Mouse (Mus musculus) embryonic facial prominence, embryonic 10.5 days (tissue): Measurements from ENCODE around the gene Mrm2. TPM values are rescaled to one million over a fixed set of nuclear protein-coding genes. Genes with fewer than 3 reads are reported as not detected.
"Not testable (repeated sequence)": the region's sequence is repeated elsewhere in the genome, so short reads cannot be mapped to it uniquely, and the experiment has no call there.

ENCODE experiments used
- DNase-seq: peaks from one replicate; pipeline ENCODE4 v3.0.0-alpha.2; 2017; ENCODE audit warnings: low spot score
- H3K27ac ChIP-seq: fragments of 300-500 bp; sonication (generic); replicated peaks from 2 replicates; pipeline ENCODE4 v1.5.1; 2016; ENCODE audit warnings: mild to moderate bottlenecking
- H3K27me3 ChIP-seq: fragments of 300-500 bp; sonication (generic); replicated peaks from 2 replicates; pipeline ENCODE4 v1.6.1; 2016; ENCODE audit warnings: low read depth, mild to moderate bottlenecking; ENCODE audit not compliant: poor library complexity, severe bottlenecking
- H3K36me3 ChIP-seq: fragments of 300-500 bp; sonication (generic); replicated peaks from 2 replicates; pipeline ENCODE4 v1.6.1; 2016; ENCODE audit warnings: mild to moderate bottlenecking, moderate library complexity
- H3K4me1 ChIP-seq: fragments of 300-500 bp; sonication (generic); 2 replicates; pipeline ENCODE4 v1.6.1; 2016
- H3K4me3 ChIP-seq: fragments of 300-500 bp; sonication (generic); 2 replicates; pipeline ENCODE4 v1.5.1; 2016; ENCODE audit warnings: mild to moderate bottlenecking, moderate library complexity
- H3K9me3 ChIP-seq: fragments of 300-500 bp; sonication (generic); 2 replicates; pipeline ENCODE4 v1.6.1; 2016; ENCODE audit warnings: mild to moderate bottlenecking
- WGBS: fragments of 180-500 bp; shearing (Covaris S2); methylation state at CpG from one replicate; pipeline ENCODE4 v1.1.7; 2016; 5-methylcytosine and 5-hydroxymethylcytosine counted together
- polyA plus RNA-seq: library from polyadenylated mRNA; unstranded; fragments of >200 nt; fragmentation: Nextera tagmentation; extraction: Ambion mirVana; gene quantifications from 2 replicates; pipeline ENCODE4 v1.2.1, GENCODE M21; 2016

The Mrm2 gene
- 22.1 and 25.1 TPM in 2 replicates for polyA plus RNA-seq

DNA sequence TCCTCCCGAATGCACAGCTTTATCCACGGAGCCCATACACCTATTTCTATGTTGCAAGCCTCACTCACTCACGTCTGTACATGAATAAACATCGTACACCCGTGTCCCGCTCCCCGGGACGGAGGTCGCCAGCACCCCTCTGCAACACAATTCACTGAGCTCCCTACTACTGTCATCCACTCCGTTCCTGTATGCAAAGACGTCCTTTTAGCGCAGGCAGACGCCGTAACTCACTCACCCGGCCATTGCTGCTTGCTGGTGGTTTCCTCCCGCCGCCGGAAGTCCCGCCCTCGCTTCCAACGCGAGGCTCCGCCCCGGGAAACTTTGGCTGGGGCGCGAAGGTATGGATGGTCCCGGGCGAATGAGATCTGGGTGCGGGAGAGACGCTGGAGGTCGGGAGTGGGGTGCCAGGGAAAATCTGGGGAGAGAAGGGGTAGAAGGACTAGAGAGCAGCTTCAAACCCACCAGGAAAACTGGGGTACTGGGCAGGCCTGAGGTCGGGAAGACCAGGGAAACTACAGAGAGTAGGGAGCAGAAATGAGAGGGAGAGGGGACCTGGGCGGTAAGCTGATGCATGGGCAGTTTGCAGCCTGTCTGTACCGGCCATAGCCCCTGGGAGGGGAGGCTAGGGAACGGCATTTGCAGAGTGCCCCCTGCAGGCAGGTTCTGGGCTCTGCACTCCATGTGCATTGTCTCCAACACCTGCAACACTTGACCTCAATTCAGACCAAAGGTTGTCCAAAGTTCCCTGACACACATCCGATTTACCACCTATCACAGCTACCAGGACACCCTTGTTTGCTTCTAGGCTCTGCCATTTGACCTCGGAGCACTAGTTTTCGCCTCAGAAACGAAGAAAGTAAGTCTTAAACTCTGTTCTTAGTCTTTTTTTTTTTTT, at the start of gene Mrm2:
Mrm2 (minus strand) TSS at position 284 of the 898 bp plus-strand sequence.
- Histone ChIP-seq H3K27ac (peak within 1 kb of the TSS; percentile 95), H3K27me3 (no peaks in the 10 kb centered on the region), H3K4me1 (peaks cover 18% of the 10 kb centered on the region), H3K36me3 (peaks cover 53% of the 10 kb centered on the region), H3K4me3 (peak within 1 kb of the TSS; percentile 82), H3K9me3 (no peaks in the 10 kb centered on the region)
- WGBS, result under 1% methylated on average over 39 of the region's 39 CpGs
- peak; percentile 92 for DNase-seq

DNA sequence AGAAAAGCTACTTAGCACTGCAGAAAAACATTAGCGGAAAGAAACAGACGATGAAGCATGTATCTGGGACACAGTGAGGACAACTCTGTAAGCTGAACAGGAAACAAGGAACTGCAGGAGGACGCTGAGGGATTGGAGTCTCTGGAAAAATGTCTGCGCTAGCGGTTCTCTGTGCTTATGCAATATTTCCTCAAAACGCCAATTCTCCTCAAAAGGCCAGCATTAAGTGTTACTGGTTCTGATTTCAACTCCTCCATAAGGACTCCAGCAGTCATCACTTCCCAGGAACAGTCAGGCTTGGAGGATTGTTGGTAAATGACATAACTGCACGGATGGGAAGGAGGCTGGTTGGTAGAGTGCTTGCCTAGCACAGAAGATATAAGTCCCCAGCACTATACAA, 49.5 kb upstream of the Mrm2 start:
- WGBS, result 92% methylated on average over 7 of the region's 7 CpGs
- no peak for DNase-seq

GRCm38 (mm10) chr5:140379299-140379698, 47.6 kb upstream of the Mrm2 start:
- H3K36me3 ChIP-seq, result peaks cover 13% of the 10 kb centered on the region
- H3K9me3 ChIP-seq, result no peaks in the 10 kb centered on the region
- no peak for DNase-seq
- H3K27ac ChIP-seq, result no peak overlapping the region
- no peak overlapping the region for H3K4me3 ChIP-seq
- 80% methylated on average over 6 of the region's 6 CpGs for WGBS
- H3K27me3 ChIP-seq, result no peaks in the 10 kb centered on the region
- peaks cover 25% of the 10 kb centered on the region for H3K4me1 ChIP-seq

More for the DNA sequence above, 49.5 kb upstream of the Mrm2 start:
- Histone ChIP-seq H3K4me1 (peaks cover 26% of the 10 kb centered on the region), H3K36me3 (peaks cover 13% of the 10 kb centered on the region), H3K4me3 (no peak overlapping the region), H3K9me3 (no peaks in the 10 kb centered on the region), H3K27me3 (no peaks in the 10 kb centered on the region), H3K27ac (no peak overlapping the region)

DNA sequence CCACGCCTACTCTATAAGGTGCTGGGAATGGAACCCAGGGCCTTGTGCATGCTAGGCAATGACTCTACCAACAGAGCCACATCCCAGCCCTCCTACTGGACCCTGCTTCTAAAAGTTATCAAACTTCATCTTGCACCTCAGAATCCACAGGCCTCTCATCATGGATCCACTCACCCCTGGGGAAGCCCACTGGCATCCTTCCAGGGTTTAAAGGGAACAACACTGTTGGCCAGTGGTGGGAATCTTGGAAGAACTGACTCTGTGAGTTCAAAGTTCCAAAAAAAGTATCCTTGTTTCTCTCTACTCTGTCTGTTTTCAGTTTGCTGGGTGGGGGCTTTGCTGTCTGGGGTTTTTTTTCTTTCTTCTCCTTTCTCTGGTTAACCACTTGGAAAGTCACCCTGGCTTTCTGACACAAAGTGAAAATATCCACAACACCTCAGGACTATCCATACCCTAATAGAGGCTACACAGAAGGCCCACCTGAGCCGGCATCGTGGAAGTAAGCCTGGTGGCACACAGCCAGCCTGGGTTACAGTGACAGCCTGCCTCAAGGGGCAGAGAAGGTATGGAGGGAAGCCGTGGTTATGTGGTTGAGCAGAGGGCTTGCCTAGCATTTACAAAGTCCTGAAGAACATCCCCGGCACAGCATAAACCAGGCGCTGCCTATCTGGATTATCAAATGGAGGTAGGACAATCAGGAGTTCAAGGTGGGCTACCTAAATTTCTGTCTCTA, 46.6 kb upstream of the Mrm2 start:
- DNase-seq, result no peak
- Histone ChIP-seq H3K9me3 (no peaks in the 10 kb centered on the region), H3K27me3 (no peaks in the 10 kb centered on the region), H3K27ac (no peak overlapping the region), H3K4me1 (peaks cover 22% of the 10 kb centered on the region), H3K36me3 (peaks cover 13% of the 10 kb centered on the region), H3K4me3 (no peak overlapping the region)
- WGBS, result 95% methylated on average over 6 of the region's 6 CpGs

GRCm38 (mm10) chr5:140375249-140375829, 43.6 kb upstream of the Mrm2 start:
- Histone ChIP-seq H3K4me1 (peaks cover 24% of the 10 kb centered on the region), H3K27me3 (no peaks in the 10 kb centered on the region), H3K4me3 (no peak overlapping the region), H3K27ac (no peak overlapping the region), H3K36me3 (peaks cover 7% of the 10 kb centered on the region), H3K9me3 (no peaks in the 10 kb centered on the region)
- no peak for DNase-seq
- WGBS, result 92% methylated on average over 4 of the region's 4 CpGs

DNA sequence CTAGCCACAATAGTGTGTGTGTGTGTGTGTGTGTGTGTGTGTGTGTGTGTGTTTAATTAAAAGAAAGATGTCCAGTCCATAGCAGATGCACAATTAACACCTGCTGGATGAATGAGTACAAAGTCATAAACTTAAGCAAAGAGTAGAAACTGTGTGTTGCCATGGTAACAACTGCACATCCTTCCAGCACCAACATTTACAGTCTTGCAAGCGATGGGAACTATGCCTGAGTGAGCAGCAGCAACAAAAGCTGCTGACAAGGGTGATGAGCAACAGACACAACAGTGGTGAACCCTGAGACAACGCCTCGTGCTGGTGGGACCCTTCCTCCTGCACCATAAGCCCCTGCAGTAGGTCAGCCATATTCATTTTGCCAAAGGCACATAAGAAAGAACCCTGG, 42.5 kb upstream of the Mrm2 start:
- no peak overlapping the region for H3K4me3 ChIP-seq
- H3K27me3 ChIP-seq, result no peaks in the 10 kb centered on the region
- DNase-seq, result no peak
- H3K4me1 ChIP-seq, result peaks cover 24% of the 10 kb centered on the region
- no peak overlapping the region for H3K27ac ChIP-seq
- H3K9me3 ChIP-seq, result no peaks in the 10 kb centered on the region
- WGBS, result 88% methylated on average over 3 of the region's 3 CpGs
- no peaks in the 10 kb centered on the region for H3K36me3 ChIP-seq

GRCm38 (mm10) chr5:140373711-140374110, 42.0 kb upstream of the Mrm2 start:
- Histone ChIP-seq H3K27ac (no peak overlapping the region), H3K4me3 (no peak overlapping the region), H3K4me1 (peaks cover 24% of the 10 kb centered on the region), H3K36me3 (no peaks in the 10 kb centered on the region), H3K9me3 (no peaks in the 10 kb centered on the region), H3K27me3 (no peaks in the 10 kb centered on the region)
- no peak for DNase-seq
- 86% methylated on average over 2 of the region's 2 CpGs for WGBS

DNA sequence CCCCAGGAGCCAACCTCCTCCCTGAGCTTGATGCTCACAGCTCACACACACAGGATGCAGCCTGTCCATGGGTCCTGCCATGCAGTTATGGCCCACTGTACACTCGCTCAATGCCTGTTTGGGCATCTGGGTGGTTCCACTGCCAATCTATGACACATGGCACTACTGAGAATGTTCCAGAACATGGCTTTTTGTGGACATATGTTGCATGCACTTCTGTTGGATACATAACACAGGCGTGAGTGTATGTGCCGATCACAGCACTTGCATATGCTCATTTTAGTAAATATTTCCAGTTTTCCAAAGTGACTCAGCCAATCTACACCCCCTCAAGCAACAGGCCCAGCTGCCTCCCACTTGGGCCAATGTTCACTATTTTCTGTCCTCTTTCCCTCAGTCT, 40.0 kb upstream of the Mrm2 start:
- Histone ChIP-seq H3K4me1 (peaks cover 24% of the 10 kb centered on the region), H3K4me3 (no peak overlapping the region), H3K9me3 (no peaks in the 10 kb centered on the region), H3K36me3 (peaks cover 3% of the 10 kb centered on the region), H3K27me3 (no peaks in the 10 kb centered on the region), H3K27ac (no peak overlapping the region)
- WGBS, result 98% methylated on average over 3 of the region's 3 CpGs
- no peak for DNase-seq

DNA sequence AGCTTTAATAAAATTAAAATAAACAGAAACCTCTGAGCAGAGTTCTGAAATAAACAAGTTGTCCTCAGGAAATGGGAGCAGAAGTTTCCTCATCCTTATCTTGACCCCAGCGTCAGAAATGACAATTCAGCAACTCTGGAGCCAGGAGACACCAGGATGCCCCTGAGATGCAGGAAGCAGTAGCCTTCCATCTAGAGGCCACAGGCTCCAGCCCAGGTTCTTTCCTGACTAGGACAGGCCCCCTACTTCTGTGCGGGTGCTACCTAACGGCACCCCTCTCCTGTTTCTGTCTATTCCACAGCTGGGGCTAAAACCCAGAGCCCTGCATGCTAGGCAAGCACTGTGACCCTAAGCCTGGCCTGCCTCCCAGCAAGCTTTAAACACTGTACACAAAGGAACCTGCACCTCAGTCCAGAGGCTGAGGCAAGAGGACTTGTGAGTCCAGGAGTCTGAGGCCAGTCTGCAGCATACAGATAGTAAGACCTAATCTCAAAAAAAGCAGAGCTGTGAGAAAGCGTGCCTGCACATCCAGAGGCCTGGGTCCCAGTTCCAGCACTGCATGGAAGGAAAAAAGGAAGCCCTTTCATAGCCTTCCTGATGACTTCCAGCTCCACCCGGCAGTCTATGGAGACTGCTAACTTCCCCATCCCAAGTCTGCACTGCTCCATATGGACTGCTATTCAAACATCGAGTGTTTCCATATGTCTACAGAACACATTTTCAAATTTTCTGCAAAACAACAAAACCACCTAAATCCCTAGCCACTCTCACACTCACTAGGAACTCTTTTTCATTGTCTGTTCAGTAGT, 39.0 kb upstream of the Mrm2 start:
- Histone ChIP-seq H3K27me3 (no peaks in the 10 kb centered on the region), H3K4me3 (no peak overlapping the region), H3K9me3 (no peaks in the 10 kb centered on the region), H3K27ac (0 out of 2 replicates have a peak overlapping the region, but pooled peaks have one; percentile 2), H3K36me3 (peaks cover 9% of the 10 kb centered on the region), H3K4me1 (peaks cover 24% of the 10 kb centered on the region)
- WGBS, result 75% methylated on average over 6 of the region's 6 CpGs
- DNase-seq, result no peak

DNA sequence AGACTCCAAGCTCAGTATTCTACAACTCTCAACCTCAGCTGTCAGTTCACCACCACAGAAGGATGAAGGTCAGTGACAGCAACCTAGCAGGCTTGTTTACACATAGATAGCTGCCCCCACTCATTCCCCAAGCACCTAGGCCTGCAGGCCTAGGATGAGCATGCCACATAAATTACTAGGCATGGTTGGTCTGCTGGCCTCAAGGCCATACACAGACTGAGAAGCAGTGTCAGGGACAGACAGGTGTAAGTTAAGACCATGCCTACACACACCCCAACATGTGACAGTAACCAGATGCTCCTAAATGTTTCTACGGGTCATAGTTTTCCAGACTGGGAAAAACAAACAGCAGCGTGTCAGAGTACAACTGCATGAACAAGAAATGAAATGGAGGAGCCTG, 37.8 kb upstream of the Mrm2 start:
- Histone ChIP-seq H3K9me3 (no peaks in the 10 kb centered on the region), H3K27me3 (no peaks in the 10 kb centered on the region), H3K4me1 (peaks cover 24% of the 10 kb centered on the region), H3K27ac (no peak overlapping the region), H3K36me3 (peaks cover 19% of the 10 kb centered on the region), H3K4me3 (no peak overlapping the region)
- DNase-seq, result no peak
- WGBS, result 86% methylated on average over 2 of the region's 2 CpGs

GRCm38 (mm10) chr5:140368926-140369325, 37.2 kb upstream of the Mrm2 start:
- H3K9me3 ChIP-seq, result peaks cover 2% of the 10 kb centered on the region; the same call in 1 of the 2 replicates
- H3K36me3 ChIP-seq, result peaks cover 24% of the 10 kb centered on the region
- H3K27me3 ChIP-seq, result no peaks in the 10 kb centered on the region
- H3K4me3 ChIP-seq, result no peak overlapping the region
- WGBS, result 90% methylated on average over 4 of the region's 4 CpGs
- no peak for DNase-seq
- H3K27ac ChIP-seq, result no peak overlapping the region
- peaks cover 19% of the 10 kb centered on the region for H3K4me1 ChIP-seq

DNA sequence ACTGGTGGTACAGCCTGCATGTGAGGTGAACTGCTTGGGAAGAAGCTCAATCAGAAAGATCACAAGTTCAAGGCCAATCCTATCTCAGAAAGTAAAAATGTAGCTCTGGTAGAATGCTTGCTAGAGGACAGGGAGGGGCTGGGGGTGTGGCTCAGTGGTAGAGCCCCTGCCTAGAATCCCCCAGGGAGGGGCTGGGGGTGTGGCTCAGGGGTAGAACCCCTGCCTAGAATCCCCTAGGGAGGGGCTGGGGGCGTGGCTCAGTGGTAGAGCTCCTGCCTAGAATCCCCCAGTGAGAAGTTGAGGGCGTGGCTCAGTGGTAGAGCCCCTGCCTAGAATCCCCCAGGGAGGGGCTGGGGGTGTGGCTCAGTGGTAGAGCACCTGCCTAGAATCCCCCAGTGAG, 36.4 kb upstream of the Mrm2 start:
- Histone ChIP-seq H3K4me1 (peaks cover 15% of the 10 kb centered on the region), H3K36me3 (peaks cover 31% of the 10 kb centered on the region)
- not testable (repeated sequence) for H3K27me3 ChIP-seq, DNase-seq, H3K9me3 ChIP-seq, H3K4me3 ChIP-seq, H3K27ac ChIP-seq
- 81% methylated on average over 2 of the region's 2 CpGs for WGBS
